Mouse (Mus musculus): ENCODE data around the gene Elmo1.

DNA sequence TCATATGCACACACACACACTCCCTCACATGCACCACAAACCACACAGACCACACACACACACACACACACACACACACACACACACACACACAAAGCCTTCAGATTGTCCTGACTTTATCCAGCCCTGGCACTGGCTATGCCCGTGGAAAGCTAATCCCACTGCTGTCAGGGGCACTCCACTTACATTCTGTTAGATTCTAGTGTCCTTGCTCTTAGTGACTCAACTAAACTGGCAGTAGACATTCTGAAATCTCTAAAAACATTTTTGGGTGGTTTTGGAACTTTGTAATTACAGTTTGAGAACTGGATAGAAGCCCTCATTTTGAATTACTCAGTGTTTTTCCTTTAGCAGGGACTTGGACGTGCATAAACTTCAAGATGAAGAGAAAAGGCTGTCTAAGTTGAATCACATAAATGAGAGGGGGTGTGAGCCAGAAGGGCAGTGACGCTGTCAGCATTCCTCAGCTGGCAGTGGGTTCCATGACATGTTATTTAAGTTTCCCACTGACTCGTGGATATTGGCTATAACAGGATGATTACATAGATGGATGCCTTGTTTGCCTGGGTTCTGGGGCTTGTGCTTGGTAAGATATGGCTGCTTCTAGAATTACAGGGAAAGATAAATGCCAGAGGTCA lies 127.2 kb downstream of the Elmo1 start:
- TF ChIP-seq CTCF (IDR thresholded peaks at IDR 0.05; ENCODE audit: insufficient read depth, low read depth, low read length) (no peak), POLR2A (IDR thresholded peaks at IDR 0.05; ENCODE audit: insufficient read depth, low read depth, low read length) (no peak)

Data from olfactory bulb, adult 2 months (tissue).